Mouse (Mus musculus) spleen, adult 2 months (tissue): ENCODE results near the gene Gjb6. TPM values are rescaled to one million over a fixed set of nuclear protein-coding genes. Genes with fewer than 3 reads are reported as not detected.

Experiments
- DNase-seq, 2 experiments: peaks; one replicate each; pipeline versions ENCODE4 v3.0.0 to v3.0.0-alpha.2; 2012 to 2021; ENCODE audit warnings: low spot score in 2 of 2, low read depth in 1 of 2
- H3K27ac ChIP-seq: fragments of 200-500 bp; 2 replicates; pipeline ENCODE4 v1.5.1; 2012; ENCODE audit warnings: low read length, inconsistent platforms; ENCODE audit not compliant: insufficient read depth
- H3K27me3 ChIP-seq: fragments of 200-500 bp; 2 replicates; pipeline ENCODE4 v1.6.1; 2012; ENCODE audit warnings: mild to moderate bottlenecking, moderate library complexity, low read length, inconsistent platforms; ENCODE audit not compliant: control insufficient read depth, insufficient read depth
- H3K36me3 ChIP-seq: fragments of 200-500 bp; 2 replicates; pipeline ENCODE4 v1.6.1; 2012; ENCODE audit warnings: mild to moderate bottlenecking, low read length, inconsistent platforms; ENCODE audit not compliant: control insufficient read depth, insufficient read depth
- H3K4me1 ChIP-seq: fragments of 200-500 bp; 2 replicates; pipeline ENCODE4 v1.6.1; 2011; ENCODE audit warnings: inconsistent platforms; ENCODE audit not compliant: control insufficient read depth, insufficient read depth, insufficient read length
- H3K4me3 ChIP-seq: fragments of 200-500 bp; 2 replicates; pipeline ENCODE4 v1.5.1; 2011; ENCODE audit warnings: mild to moderate bottlenecking, inconsistent platforms; ENCODE audit not compliant: insufficient read depth, insufficient read length; ENCODE audit errors: extremely low read depth
- CTCF ChIP-seq: fragments of 200-500 bp; IDR thresholded peaks from 2 replicates; pipeline ENCODE4 v1.5.1; 2011; ENCODE audit warnings: mild to moderate bottlenecking, inconsistent platforms; ENCODE audit not compliant: insufficient read depth, insufficient read length, insufficient replicate concordance; ENCODE audit errors: extremely low read depth
- POLR2A ChIP-seq: fragments of 200-500 bp; IDR thresholded peaks from 2 replicates; pipeline ENCODE4 v1.6.1; 2011; ENCODE audit warnings: low read depth, low read length, inconsistent platforms
- WGBS: fragments of 180-500 bp; shearing (Covaris S2); methylation state at CpG from one replicate; pipeline ENCODE4 v1.1.7; 2018; 5-methylcytosine and 5-hydroxymethylcytosine counted together
- polyA plus RNA-seq: library from polyadenylated mRNA; depleted of rRNA; stranded (reverse); fragments of >200 nt; gene quantifications from 2 replicates; pipeline ENCODE4 v1.2.3, GENCODE M21; 2012

Gjb6 gene
- polyA plus RNA-seq, 1 experiment = not detected

DNA sequence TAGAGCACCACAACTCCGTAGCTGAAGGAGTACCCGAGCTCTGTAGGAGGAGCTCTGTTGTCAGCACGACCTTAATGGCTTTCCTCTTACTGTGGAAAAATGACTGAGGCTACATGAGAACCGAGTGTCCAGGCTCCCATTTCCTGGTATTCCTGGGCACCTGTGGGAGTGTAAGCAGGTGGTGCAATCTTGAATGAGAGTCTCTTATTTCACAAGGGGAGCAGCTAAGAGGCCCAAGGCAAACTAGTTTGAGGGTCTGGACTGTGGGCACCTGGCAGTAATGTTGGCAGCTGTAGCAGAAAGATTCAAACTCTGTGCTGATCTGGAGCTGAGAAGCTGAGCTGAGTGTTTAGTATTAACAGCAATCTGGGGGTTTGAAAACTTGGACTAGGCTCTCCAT is 6.0 kb downstream of the Gjb6 start:
- H3K27ac ChIP-seq = no peak overlapping the region
- no peaks in the 10 kb centered on the region for H3K27me3 ChIP-seq
- no peaks in the 10 kb centered on the region for H3K4me1 ChIP-seq
- H3K36me3 ChIP-seq = no peaks in the 10 kb centered on the region
- no peak for DNase-seq
- TF ChIP-seq CTCF (no peak), POLR2A (no peak)
- no peak overlapping the region for H3K4me3 ChIP-seq
- 71% methylated on average over 4 of the region's 4 CpGs for WGBS

DNA sequence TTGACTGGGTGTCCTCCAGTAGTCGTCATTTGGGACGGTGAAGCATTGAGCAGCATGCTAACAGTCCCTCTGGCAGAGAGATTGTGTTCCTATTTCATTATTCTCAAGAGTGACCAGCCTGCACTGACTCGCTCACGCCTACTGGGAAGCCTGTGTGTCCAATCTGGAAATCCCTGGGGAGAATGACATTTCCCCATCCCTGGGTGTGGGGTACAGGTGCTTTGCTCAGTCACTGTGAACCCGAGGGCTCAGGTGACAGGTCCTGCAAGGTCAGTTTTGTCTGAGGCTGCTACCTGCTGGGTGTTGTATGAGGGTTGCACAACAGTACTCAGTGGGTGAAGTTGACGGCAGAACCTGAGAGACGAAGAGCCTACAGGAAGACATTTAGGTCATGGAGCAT is 11.1 kb downstream of the Gjb6 start:
- no peak for DNase-seq
- Histone ChIP-seq H3K4me1 (no peaks in the 10 kb centered on the region), H3K27me3 (no peaks in the 10 kb centered on the region), H3K27ac (no peak overlapping the region), H3K4me3 (no peak overlapping the region), H3K36me3 (no peaks in the 10 kb centered on the region)
- TF ChIP-seq POLR2A (no peak), CTCF (no peak)
- WGBS = 89% methylated on average over 7 of the region's 7 CpGs

DNA sequence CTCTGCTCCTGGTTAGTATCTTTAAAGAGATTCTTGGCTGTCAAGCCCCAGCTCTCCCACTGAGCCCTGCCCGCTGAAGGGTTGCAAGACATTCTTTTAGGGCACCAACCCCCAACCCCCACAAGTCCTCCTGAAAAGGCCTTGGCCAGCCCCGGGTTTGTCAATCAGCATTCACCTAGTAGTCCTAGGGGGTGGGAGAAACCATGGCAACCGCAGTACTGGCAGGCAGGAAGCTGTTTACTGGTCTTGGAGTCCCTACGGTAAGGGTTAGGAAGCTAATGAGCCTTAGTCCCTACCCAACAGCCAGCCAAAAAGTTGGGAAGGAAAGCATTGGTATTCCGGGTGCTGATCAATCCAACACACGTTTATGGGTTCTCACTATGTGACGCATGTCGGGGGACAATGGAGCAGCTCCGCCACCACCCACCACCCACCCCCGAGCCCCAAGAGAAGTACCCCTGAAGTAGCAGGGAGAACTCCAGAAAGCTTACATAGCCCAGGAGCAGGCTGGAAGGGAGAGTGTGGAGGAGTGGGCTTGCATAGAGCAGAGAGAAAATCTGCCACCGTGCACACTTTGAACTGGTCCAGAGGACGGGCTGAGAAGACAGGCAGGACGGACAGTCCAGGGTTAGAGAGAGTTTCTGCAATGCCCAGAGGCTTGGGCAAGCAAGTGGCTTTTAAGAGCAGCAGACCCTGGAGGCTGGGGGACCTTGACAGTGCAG is 17.4 kb downstream of the Gjb6 start, which contains the start of gene Gm4491:
Gm4491 (minus strand) TSS at position 61 of the 722 bp plus-strand sequence.
- WGBS = 53% methylated on average over 13 of the region's 13 CpGs

DNA sequence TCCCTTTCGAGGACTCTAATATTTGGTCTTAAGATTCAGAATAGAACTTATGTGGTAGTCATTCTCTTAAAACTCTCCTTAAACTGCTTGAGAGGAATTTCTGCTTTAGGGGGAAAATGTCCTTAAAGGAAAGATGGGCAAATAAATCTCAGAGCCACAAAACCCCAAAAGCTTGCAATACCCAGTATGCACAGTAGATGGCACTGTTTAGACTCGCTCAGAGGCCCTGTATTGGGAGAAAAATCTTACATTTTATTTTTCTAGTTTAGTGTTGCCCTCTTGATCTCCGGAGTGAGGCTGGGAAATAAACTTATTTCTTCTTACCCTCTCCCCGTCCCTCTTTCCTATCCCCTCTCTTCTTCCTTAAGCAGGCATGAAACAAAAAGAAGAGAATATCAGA is 24.2 kb downstream of the Gjb6 start:
- Histone ChIP-seq H3K4me3 (no peak overlapping the region), H3K4me1 (no peaks in the 10 kb centered on the region; the same call in 1 of the 2 replicates), H3K36me3 (no peaks in the 10 kb centered on the region), H3K27me3 (peaks cover 12% of the 10 kb centered on the region), H3K27ac (no peak overlapping the region)
- 10% methylated on average over 4 of the region's 4 CpGs for WGBS
- DNase-seq = peak; percentile 8 to 10
- TF ChIP-seq CTCF (peak; percentile 35; the same call in 1 of the 2 replicates), POLR2A (no peak)

More for the DNA sequence above, 17.4 kb downstream of the Gjb6 start, which contains the start of gene Gm4491:
- H3K36me3 ChIP-seq = no peaks in the 10 kb centered on the region
- TF ChIP-seq POLR2A (no peak), CTCF (no peak)
- no peak for DNase-seq
- no peak within 1 kb of the TSS for H3K27ac ChIP-seq
- 0 out of 2 replicates have a peak, but pooled peaks cover 1% of the 10 kb centered on the region for H3K27me3 ChIP-seq
- no peaks in the 10 kb centered on the region for H3K4me1 ChIP-seq
- H3K4me3 ChIP-seq = no peak within 1 kb of the TSS

DNA sequence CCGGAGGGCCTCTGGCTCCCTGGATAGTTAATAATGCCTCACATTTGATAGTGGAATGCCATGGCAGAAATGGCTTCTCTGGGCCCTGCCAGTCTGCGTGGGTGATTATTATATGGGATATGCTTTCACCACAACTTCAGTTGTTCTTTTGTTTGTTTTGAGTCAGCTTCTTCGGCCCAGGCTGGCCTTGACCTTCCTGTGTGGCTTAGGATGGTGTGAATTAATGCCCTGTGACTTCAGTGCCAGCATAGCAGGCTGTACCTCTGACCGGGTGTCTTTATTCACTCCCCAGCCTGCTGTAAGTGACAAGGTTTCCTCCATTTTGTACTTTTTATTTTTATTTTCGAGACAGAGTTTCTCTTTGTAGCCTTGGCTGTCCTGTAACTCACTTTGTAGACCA is 25.5 kb downstream of the Gjb6 start:
- 73% methylated on average over 5 of the region's 5 CpGs for WGBS
- Histone ChIP-seq H3K27ac (no peak overlapping the region), H3K27me3 (peaks cover 16% of the 10 kb centered on the region), H3K36me3 (no peaks in the 10 kb centered on the region), H3K4me3 (no peak overlapping the region), H3K4me1 (no peaks in the 10 kb centered on the region; the same call in 1 of the 2 replicates)
- no peak for TF ChIP-seq CTCF
- TF ChIP-seq POLR2A = no peak
- DNase-seq = no peak

DNA sequence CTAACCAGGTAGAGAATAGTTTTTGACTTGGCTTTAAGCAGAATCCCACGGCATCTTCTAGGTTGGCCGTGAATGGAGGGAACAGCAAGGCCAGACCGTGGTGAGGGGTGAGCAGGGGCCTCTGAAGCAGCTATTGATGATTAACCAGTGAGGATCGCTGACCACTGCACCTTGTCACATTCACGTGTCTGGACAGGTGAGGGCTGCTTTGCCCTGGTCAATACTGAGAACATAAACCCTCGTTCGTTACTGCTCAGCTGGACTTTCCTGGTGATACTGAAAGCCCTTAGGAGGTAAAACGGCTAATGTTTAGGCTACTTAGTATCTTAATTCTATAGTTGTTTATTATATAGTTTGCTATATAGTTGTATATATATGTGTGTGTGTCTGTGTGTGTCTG is 26.3 kb downstream of the Gjb6 start:
- 84% methylated on average over 8 of the region's 8 CpGs for WGBS
- H3K27me3 ChIP-seq = peaks cover 16% of the 10 kb centered on the region
- H3K4me1 ChIP-seq = no peaks in the 10 kb centered on the region; the same call in 1 of the 2 replicates
- H3K27ac ChIP-seq = no peak overlapping the region
- no peak overlapping the region for H3K4me3 ChIP-seq
- no peaks in the 10 kb centered on the region for H3K36me3 ChIP-seq
- no peak for DNase-seq
- TF ChIP-seq CTCF (no peak), POLR2A (no peak)

DNA sequence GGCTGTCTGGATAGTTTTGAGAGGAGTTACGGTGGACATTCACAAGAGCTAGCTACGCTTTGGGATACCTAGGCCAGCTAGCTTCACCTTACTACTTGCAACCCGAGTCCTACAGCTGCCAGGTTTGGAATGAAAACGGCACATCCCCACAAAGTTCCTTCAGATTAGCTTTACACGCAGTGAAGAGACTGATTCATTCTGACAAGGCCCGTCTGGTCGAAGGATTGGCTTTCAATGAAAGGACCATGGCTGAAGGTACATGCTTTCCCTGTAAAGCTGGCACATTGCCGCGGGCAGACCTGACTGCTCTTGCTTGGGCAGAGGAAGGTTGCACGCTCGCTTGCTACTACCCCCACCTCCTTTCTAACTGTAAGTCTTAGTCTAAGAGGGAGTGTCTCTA is 27.7 kb downstream of the Gjb6 start:
- WGBS = 58% methylated on average over 11 of the region's 11 CpGs
- Histone ChIP-seq H3K4me3 (no peak overlapping the region), H3K36me3 (no peaks in the 10 kb centered on the region), H3K4me1 (no peaks in the 10 kb centered on the region; the same call in 1 of the 2 replicates), H3K27me3 (peaks cover 16% of the 10 kb centered on the region), H3K27ac (no peak overlapping the region)
- DNase-seq = no peak
- TF ChIP-seq POLR2A (no peak), CTCF (no peak)
